Mouse (Mus musculus): ENCODE results near the gene Gm3776. TPM values are rescaled to one million over a fixed set of nuclear protein-coding genes. Genes with fewer than 3 reads are reported as not detected.

Gm3776 gene
- polyA plus RNA-seq, 1 experiment from 2014 or later: 80.7 TPM

DNA sequence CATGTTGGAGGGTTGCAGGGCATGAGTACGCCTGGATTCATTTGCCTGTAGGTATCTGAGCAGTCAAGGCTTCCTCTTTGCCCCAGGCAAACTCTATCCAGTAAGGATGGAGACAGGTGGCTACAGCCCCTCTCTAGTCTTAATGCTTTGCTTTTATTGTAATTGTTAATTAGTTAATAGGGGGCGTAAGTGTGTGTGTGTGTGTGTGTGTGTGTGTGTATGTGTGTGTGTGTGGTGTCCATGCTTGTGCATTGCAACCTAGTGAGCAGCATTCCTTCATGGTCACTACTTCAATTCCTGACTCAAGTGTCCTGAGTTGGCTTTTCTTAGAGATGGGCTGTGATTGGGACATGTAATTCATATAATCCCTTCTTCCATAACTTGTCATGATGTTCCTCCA lies 57.8 kb downstream of the Gm3776 start, which contains the start of gene Omt2a:
Gene Omt2a (minus strand): TSS at position 101 of the 400 bp plus-strand sequence.
- no peak within 1 kb of the TSS for H3K4me2 ChIP-seq (ENCODE audit: low read depth, low read length)
- no peak within 1 kb of the TSS for H3K4me3 ChIP-seq (ENCODE audit: low read length)
- H3K9me3 ChIP-seq (ENCODE audit: control insufficient read depth, low read length): no peaks in the 10 kb centered on the region
- no peaks in the 10 kb centered on the region for H3K36me3 ChIP-seq (ENCODE audit: control insufficient read depth, insufficient read depth, low read length)
- no peak for ATAC-seq
- H3K27me3 ChIP-seq (replicated peaks; ENCODE audit: control insufficient read depth, insufficient read depth, low read length): no peaks in the 10 kb centered on the region
- 83% methylated on average over 2 of the region's 2 CpGs for WGBS
- no peak within 1 kb of the TSS for H3K9ac ChIP-seq (ENCODE audit: low read depth, low read length)
- H3K27ac ChIP-seq (ENCODE audit: low read length): no peak within 1 kb of the TSS
- no peaks in the 10 kb centered on the region for H3K4me1 ChIP-seq (ENCODE audit: control insufficient read depth, insufficient read depth, low read length)

Other genes with a start within 250 kb of the Gm3776 start
- gene Gcm1, start 205.2 kb upstream of the Gm3776 start, polyA plus RNA-seq (2015; fragmentation: Nextera tagmentation; extraction: Ambion mirVana): not detected in 2 replicates
- gene Fbxo9, start 148.1 kb upstream of the Gm3776 start, polyA plus RNA-seq (2015; fragmentation: Nextera tagmentation; extraction: Ambion mirVana): 39.8 and 43.3 TPM in 2 replicates
- 28.1 and 29.9 TPM in 2 replicates for gene Ick, start 147.9 kb upstream of the Gm3776 start, polyA plus RNA-seq (2015; fragmentation: Nextera tagmentation; extraction: Ambion mirVana)
- 57.5 and 62.7 TPM in 2 replicates for gene Gsta4, start 74.4 kb upstream of the Gm3776 start, polyA plus RNA-seq (2015; fragmentation: Nextera tagmentation; extraction: Ambion mirVana)
- 94.1 and 98.3 TPM in 2 replicates for gene Gsta1, start 26.5 kb upstream of the Gm3776 start, polyA plus RNA-seq (2015; fragmentation: Nextera tagmentation; extraction: Ambion mirVana)
- 0.93 and 0.95 TPM in 2 replicates for gene Gm10639, start 32.8 kb downstream of the Gm3776 start, polyA plus RNA-seq (2015; fragmentation: Nextera tagmentation; extraction: Ambion mirVana)
- not detected in 2 replicates for gene Omt2a, start 57.7 kb downstream of the Gm3776 start, polyA plus RNA-seq (2015; fragmentation: Nextera tagmentation; extraction: Ambion mirVana)
- gene Omt2b, start 70.5 kb downstream of the Gm3776 start, polyA plus RNA-seq (2015; fragmentation: Nextera tagmentation; extraction: Ambion mirVana): not detected in 2 replicates
- 77.3 and 89.5 TPM in 2 replicates for gene Gsta2, start 98.7 kb downstream of the Gm3776 start, polyA plus RNA-seq (2015; fragmentation: Nextera tagmentation; extraction: Ambion mirVana)
- not detected in 2 replicates for gene Dppa5a, start 111.0 kb downstream of the Gm3776 start, polyA plus RNA-seq (2015; fragmentation: Nextera tagmentation; extraction: Ambion mirVana)
- 0.26 and 0.39 TPM in 2 replicates for gene Ooep, start 121.6 kb downstream of the Gm3776 start, polyA plus RNA-seq (2015; fragmentation: Nextera tagmentation; extraction: Ambion mirVana)
- gene Ddx43, start 138.6 kb downstream of the Gm3776 start, polyA plus RNA-seq (2015; fragmentation: Nextera tagmentation; extraction: Ambion mirVana): 0.13 and 0.28 TPM in 2 replicates
- 1.6 and 1.9 TPM in 2 replicates for gene Cgas, start 186.1 kb downstream of the Gm3776 start, polyA plus RNA-seq (2015; fragmentation: Nextera tagmentation; extraction: Ambion mirVana)
- 25.0 and 27.0 TPM in 2 replicates for gene Mto1, start 191.1 kb downstream of the Gm3776 start, polyA plus RNA-seq (2015; fragmentation: Nextera tagmentation; extraction: Ambion mirVana)
- gene Gm17324, start 191.7 kb downstream of the Gm3776 start, polyA plus RNA-seq (2015; fragmentation: Nextera tagmentation; extraction: Ambion mirVana): 0.24 and 0.48 TPM in 2 replicates
- 4,065 and 4,271 TPM in 2 replicates for gene Eef1a1, start 232.0 kb downstream of the Gm3776 start, polyA plus RNA-seq (2015; fragmentation: Nextera tagmentation; extraction: Ambion mirVana)

Measured in intestine, embryonic 16.5 days (tissue).